Comparison of ENCODE assay signal across 21 mouse cellular contexts in genomic region chr5:141281751-141282150, GRCm38 (mm10). TPM values are rescaled to one million over a fixed set of nuclear protein-coding genes. Genes with fewer than 3 reads are reported as not detected.
"Had no signal": no experiment of that assay in that cellular context is flagged by ENCODE, and none has a peak within 500 bp of the region (broad histone marks: within the 10 kb centered on the region; RNA-seq: fewer than 3 reads in every experiment).

No protein-coding gene starts in this region.

- DNase-seq: cerebellum, adult 9-10 months; cerebellum, adult 9-11 months; cerebellum, postnatal 10 days; cerebellum, postnatal 14 days; cerebellum, postnatal 25 days; cerebellum, postnatal 36 days; embryo, embryonic 11 days; forebrain, postnatal 0 days; gastrocnemius, adult 2 months; gastrocnemius, postnatal 10 days; gastrocnemius, postnatal 14 days; gastrocnemius, postnatal 25 days; gastrocnemius, postnatal 36 days; heart, adult 11 months; heart, adult 18-20 months; heart, adult 2 months had no signal

- ATAC-seq: forebrain, embryonic 13.5 days; forebrain, embryonic 14.5 days; forebrain, embryonic 15.5 days; forebrain, embryonic 16.5 days; forebrain, postnatal 0 days had no signal

RNA-seq across cellular contexts. Expression of gene Sdk1, which starts 40.5 kb away (rescaled TPM):
- polyA plus RNA-seq: erythroblast, embryonic 14.5 days had no signal
